Mouse (Mus musculus) MEL (cell line): ENCODE measurements around the gene Zbtb7b. TPM values are rescaled to one million over a fixed set of nuclear protein-coding genes. Genes with fewer than 3 reads are reported as not detected.

Experiments
- DNase-seq: peaks from one replicate; pipeline ENCODE4 v3.0.0; 2011; ENCODE audit warnings: low read depth, low spot score
- H3K27ac ChIP-seq: 2 replicates; pipeline ENCODE4 v1.5.1; 2012; ENCODE audit warnings: low read depth, mild to moderate bottlenecking, control low read depth, low read length, moderate library complexity; ENCODE audit not compliant: control insufficient read depth
- H3K27me3 ChIP-seq, 2 experiments: fragments of 150-350 bp in 1 of 2; sonication (generic) in 1 of 2; 2 replicates each; pipeline ENCODE4 v1.6.1; 2012; ENCODE audit warnings: low read length in 2 of 2, mild to moderate bottlenecking in 2 of 2, improper control_type of control experiment in 1 of 2, moderate library complexity in 1 of 2; ENCODE audit not compliant: insufficient read depth in 2 of 2, control insufficient read depth in 1 of 2
- H3K36me3 ChIP-seq, 2 experiments: 2 replicates each; pipeline ENCODE4 v1.6.1; 2012 to 2014; ENCODE audit warnings: low read length in 2 of 2, improper control_type of control experiment in 1 of 2, inconsistent platforms in 1 of 2, mild to moderate bottlenecking in 1 of 2; ENCODE audit not compliant: insufficient read depth in 2 of 2, control insufficient read depth in 1 of 2
- H3K4me1 ChIP-seq, 2 experiments: fragments of 150-350 bp in 1 of 2; sonication (generic) in 1 of 2; 2 replicates each; pipeline ENCODE4 v1.6.1; 2012; ENCODE audit warnings: low read length in 2 of 2, improper control_type of control experiment in 1 of 2, mild to moderate bottlenecking in 1 of 2; ENCODE audit not compliant: insufficient read depth in 2 of 2, control insufficient read depth in 1 of 2
- H3K4me3 ChIP-seq, 2 experiments: fragments of 150-350 bp in 1 of 2; sonication (generic) in 1 of 2; 2 replicates each; pipeline ENCODE4 v1.5.1; 2012; ENCODE audit warnings: low read depth in 2 of 2, low read length in 2 of 2, mild to moderate bottlenecking in 2 of 2, moderate library complexity in 2 of 2, control low read depth in 1 of 2, improper control_type of control experiment in 1 of 2; ENCODE audit not compliant: control insufficient read depth in 1 of 2, insufficient read depth in 1 of 2
- H3K79me2 ChIP-seq: 2 replicates; pipeline ENCODE4 v1.6.1; 2012; ENCODE audit warnings: mild to moderate bottlenecking, low read length, moderate library complexity; ENCODE audit not compliant: control insufficient read depth, poor library complexity, insufficient read depth
- H3K9ac ChIP-seq: 2 replicates; pipeline ENCODE4 v1.6.1; 2012; ENCODE audit warnings: low read depth, mild to moderate bottlenecking, control low read depth, low read length, moderate library complexity; ENCODE audit not compliant: control insufficient read depth, poor library complexity, severe bottlenecking
- H3K9me3 ChIP-seq: fragments of 150-350 bp; sonication (generic); replicated peaks from 2 replicates; pipeline ENCODE4 v1.6.1; 2012; ENCODE audit warnings: mild to moderate bottlenecking, low read length, improper control_type of control experiment, moderate library complexity; ENCODE audit not compliant: insufficient read depth
- CHD1 ChIP-seq: IDR thresholded peaks from 2 replicates; pipeline ENCODE4 v1.6.1; 2012; ENCODE audit warnings: low read depth, mild to moderate bottlenecking, inconsistent platforms, low read length, improper control_type of control experiment
- CTCF ChIP-seq, 3 experiments: IDR thresholded peaks in 2 of 3; conservative IDR thresholded peaks in 1 of 3; 2 replicates each; pipeline ENCODE4 v1.5.1; 2011 to 2012; ENCODE audit warnings: low read length in 3 of 3, low read depth in 2 of 3, mild to moderate bottlenecking in 2 of 3, improper control_type of control experiment in 1 of 3, inconsistent platforms in 1 of 3, mixed read lengths in 1 of 3, moderate library complexity in 1 of 3; ENCODE audit not compliant: control insufficient read depth in 1 of 3, insufficient read depth in 1 of 3, poor library complexity in 1 of 3, severe bottlenecking in 1 of 3
- ELF1 ChIP-seq: IDR thresholded peaks from 2 replicates; pipeline ENCODE4 v1.6.1; 2014; ENCODE audit warnings: low read depth, mild to moderate bottlenecking, inconsistent platforms, low read length, improper control_type of control experiment, moderate library complexity
- ETS1 ChIP-seq: IDR thresholded peaks from 2 replicates; pipeline ENCODE4 v1.6.1; 2012; ENCODE audit warnings: low read depth, mild to moderate bottlenecking, inconsistent platforms, low read length, improper control_type of control experiment, moderate library complexity
- GABPA ChIP-seq: IDR thresholded peaks from 2 replicates; pipeline ENCODE4 v1.6.1; 2012; ENCODE audit warnings: low read depth, mild to moderate bottlenecking, inconsistent platforms, low read length, improper control_type of control experiment, moderate library complexity
- MAFK ChIP-seq: IDR thresholded peaks from 2 replicates; pipeline ENCODE4 v1.6.1; 2011; ENCODE audit warnings: low read depth, mild to moderate bottlenecking, low read length, improper control_type of control experiment, borderline replicate concordance
- MEF2A ChIP-seq: IDR thresholded peaks from 2 replicates; pipeline ENCODE4 v1.6.1; 2014; ENCODE audit warnings: low read depth, mild to moderate bottlenecking, inconsistent platforms, low read length, improper control_type of control experiment; ENCODE audit not compliant: poor library complexity, insufficient replicate concordance, severe bottlenecking; ENCODE audit errors: extremely low read depth
- MXI1 ChIP-seq: IDR thresholded peaks from 2 replicates; pipeline ENCODE4 v1.6.1; 2011; ENCODE audit warnings: mild to moderate bottlenecking, low read depth, low read length, improper control_type of control experiment
- MYB ChIP-seq: IDR thresholded peaks from 2 replicates; pipeline ENCODE4 v1.6.1; 2011; ENCODE audit warnings: mild to moderate bottlenecking, low read depth, low read length, improper control_type of control experiment
- MYC ChIP-seq: IDR thresholded peaks from 2 replicates; pipeline ENCODE4 v1.6.1; 2011; ENCODE audit warnings: low read depth, mild to moderate bottlenecking, low read length, improper control_type of control experiment, moderate library complexity
- NRF1 ChIP-seq: IDR thresholded peaks from 2 replicates; pipeline ENCODE4 v1.6.1; 2014; ENCODE audit warnings: low read depth, mild to moderate bottlenecking, inconsistent platforms, low read length, improper control_type of control experiment, moderate library complexity; ENCODE audit not compliant: poor library complexity, insufficient read depth, severe bottlenecking
- POLR2AphosphoS5 ChIP-seq: IDR thresholded peaks from 2 replicates; pipeline ENCODE4 v1.6.1; 2012; ENCODE audit warnings: low read depth, borderline replicate concordance, mild to moderate bottlenecking, inconsistent platforms, low read length, moderate library complexity, mixed read lengths
- RAD21 ChIP-seq: IDR thresholded peaks from 2 replicates; pipeline ENCODE4 v1.6.1; 2011; ENCODE audit warnings: mild to moderate bottlenecking, low read depth, low read length, improper control_type of control experiment
- RCOR1 ChIP-seq: IDR thresholded peaks from 2 replicates; pipeline ENCODE4 v1.6.1; 2012; ENCODE audit warnings: low read depth, mild to moderate bottlenecking, inconsistent platforms, low read length, improper control_type of control experiment
- SMC3 ChIP-seq: IDR thresholded peaks from 2 replicates; pipeline ENCODE4 v1.6.1; 2011; ENCODE audit warnings: low read depth, low read length, improper control_type of control experiment
- TAL1 ChIP-seq: IDR thresholded peaks from 2 replicates; pipeline ENCODE4 v1.6.1; 2012; ENCODE audit warnings: mild to moderate bottlenecking, inconsistent platforms, low read length, moderate library complexity, mixed read lengths
- TBP ChIP-seq: IDR thresholded peaks from 2 replicates; pipeline ENCODE4 v1.8.0; 2011; ENCODE audit warnings: low read depth, low read length, improper control_type of control experiment
- TCF12 ChIP-seq: IDR thresholded peaks from 2 replicates; pipeline ENCODE4 v1.6.1; 2014; ENCODE audit warnings: low read depth, mild to moderate bottlenecking, inconsistent platforms, low read length, improper control_type of control experiment, moderate library complexity
- USF1 ChIP-seq: IDR thresholded peaks from 2 replicates; pipeline ENCODE4 v1.6.1; 2014; ENCODE audit warnings: low read depth, mild to moderate bottlenecking, inconsistent platforms, low read length, improper control_type of control experiment, moderate library complexity
- ZMIZ1 ChIP-seq: IDR thresholded peaks from 2 replicates; pipeline ENCODE4 v1.6.1; 2012; ENCODE audit warnings: low read depth, mild to moderate bottlenecking, inconsistent platforms, low read length, improper control_type of control experiment, moderate library complexity
- polyA plus RNA-seq, 2 experiments: library from polyadenylated mRNA; stranded (reverse) in 1 of 2; unstranded in 1 of 2; fragments of >175 nt in 1 of 2; fragments of >200 nt in 1 of 2; gene quantifications; 2 replicates each; pipeline versions ENCODE4 v1.2.1 to v1.2.4; 2012; ENCODE audit warnings: low replicate concordance in 2 of 2, low read depth in 1 of 2; ENCODE audit not compliant: insufficient read length in 2 of 2, insufficient read depth in 1 of 2, missing spikeins in 1 of 2
- total RNA-seq: library from RNA; depleted of rRNA; stranded (reverse); fragments of 300-350 nt; gene quantifications from 2 replicates; pipeline ENCODE4 v1.2.3, GENCODE M21; 2012

The Zbtb7b gene
- total and polyA plus RNA-seq, 3 experiments: 8.5 to 20.1 TPM; not detected in 1

GRCm38 (mm10) chr3:89394006-89394893, at the start of gene Zbtb7b (continued):
- peak; percentile 46; the same call in 1 of the 2 replicates for TF ChIP-seq MEF2A
- peak in 2 of 3 experiments; percentile 7 to 20; a peak in 2 of 6 replicates for TF ChIP-seq CTCF (IDR thresholded peaks at IDR 0.05 in 2 of 3, conservative IDR thresholded peaks at IDR 0.05 in 1 of 3; ENCODE audit: control insufficient read depth in 1 of 3, insufficient read depth in 1 of 3, low read depth in 2 of 3, low read length in 3 of 3, poor library complexity in 1 of 3, severe bottlenecking in 1 of 3)
- TF ChIP-seq NRF1: 0 out of 2 replicates have a peak, but pooled peaks have one; percentile 14
- peak; percentile 60 for TF ChIP-seq ZMIZ1
- 0 out of 2 replicates have a peak, but pooled peaks have one; percentile 42 for TF ChIP-seq RCOR1
- no peak for TF ChIP-seq POLR2AphosphoS5
- TF ChIP-seq, all 39 proteins: peak for 21

GRCm38 (mm10) chr3:89440691-89441090, 46.1 kb upstream of the Zbtb7b start:
- H3K4me1 ChIP-seq: peaks cover 0 to 9% of the 10 kb centered on the region in 2 experiments; a peak in 2 of 4 replicates
- no peaks in the 10 kb centered on the region for H3K27me3 ChIP-seq
- H3K27ac ChIP-seq: no peak overlapping the region
- peaks cover 0 to 8% of the 10 kb centered on the region in 2 experiments; a peak in 2 of 4 replicates for H3K36me3 ChIP-seq
- H3K9ac ChIP-seq: no peak overlapping the region
- H3K79me2 ChIP-seq: no peaks in the 10 kb centered on the region
- H3K4me3 ChIP-seq: no peak overlapping the region
- no peaks in the 10 kb centered on the region for H3K9me3 ChIP-seq
- TF ChIP-seq GABPA: no peak
- TF ChIP-seq MAFK: no peak
- no peak for TF ChIP-seq TCF12
- TF ChIP-seq TBP: no peak
- TF ChIP-seq MYB: no peak
- TF ChIP-seq ELF1: no peak
- no peak for TF ChIP-seq ETS1
- TF ChIP-seq MXI1: no peak
- no peak for TF ChIP-seq SMC3
- no peak for TF ChIP-seq TAL1
- no peak for TF ChIP-seq CHD1
- TF ChIP-seq RAD21: no peak
- no peak for TF ChIP-seq USF1
- no peak for TF ChIP-seq MYC
- DNase-seq: no peak
